Mouse (Mus musculus): Measurements from ENCODE around the gene Fmnl2.

GRCm38 (mm10) chr2:52862760-52863124, 5.1 kb downstream of the Fmnl2 start:
- no peak for TF ChIP-seq GATA1 (IDR thresholded peaks at IDR 0.05; ENCODE audit: low read length)
- no peak for TF ChIP-seq TAL1 (IDR thresholded peaks at IDR 0.05; ENCODE audit: low read length)
